Mouse (Mus musculus) lung, postnatal 4 days (tissue): Measurements from ENCODE around the gene Stox2.

ENCODE experiments used
- DNase-seq, 2 experiments: peaks; one replicate each; pipeline ENCODE4 v3.0.0; 2021

The Stox2 gene

DNA sequence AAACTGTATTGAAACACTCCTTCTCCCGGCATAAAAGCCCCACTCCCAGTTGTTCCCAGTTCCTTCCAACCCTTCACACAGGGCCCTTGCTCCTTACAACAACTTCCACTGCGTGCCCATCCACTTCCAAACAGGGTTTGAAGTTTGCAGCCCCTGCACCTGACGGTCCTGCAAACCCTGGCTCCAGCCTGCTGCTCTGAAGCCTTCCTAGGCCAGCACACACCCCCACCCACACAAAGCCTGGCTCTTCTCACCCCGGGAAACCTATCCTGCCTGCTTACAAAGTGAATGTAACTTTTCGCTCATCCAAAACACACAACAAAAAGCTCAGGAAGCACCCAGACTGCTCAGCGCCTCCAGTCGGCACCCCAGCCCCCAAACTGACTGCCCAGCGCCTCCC lies 37.1 kb downstream of the Stox2 start:
- DNase-seq = no peak

DNA sequence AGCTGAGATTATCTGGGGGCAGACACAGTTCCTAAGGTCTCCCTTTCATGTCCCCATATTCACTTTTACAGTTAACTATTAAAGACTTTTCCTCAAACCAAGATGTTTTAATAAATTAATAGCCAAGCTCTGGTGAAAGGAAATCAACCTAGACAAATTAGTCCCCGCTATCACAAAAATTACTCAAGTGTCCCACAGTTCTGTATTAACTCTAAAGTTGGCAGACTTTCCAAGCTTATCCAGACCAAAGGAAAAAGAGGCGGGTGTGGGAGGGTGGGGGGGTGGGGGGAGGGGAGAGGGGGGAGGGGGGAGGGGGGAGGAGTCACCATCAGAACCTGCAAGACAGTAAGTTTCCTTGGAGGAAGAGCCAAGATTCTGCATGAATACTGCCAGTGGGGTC lies 41.3 kb downstream of the Stox2 start:
- DNase-seq = no peak

DNA sequence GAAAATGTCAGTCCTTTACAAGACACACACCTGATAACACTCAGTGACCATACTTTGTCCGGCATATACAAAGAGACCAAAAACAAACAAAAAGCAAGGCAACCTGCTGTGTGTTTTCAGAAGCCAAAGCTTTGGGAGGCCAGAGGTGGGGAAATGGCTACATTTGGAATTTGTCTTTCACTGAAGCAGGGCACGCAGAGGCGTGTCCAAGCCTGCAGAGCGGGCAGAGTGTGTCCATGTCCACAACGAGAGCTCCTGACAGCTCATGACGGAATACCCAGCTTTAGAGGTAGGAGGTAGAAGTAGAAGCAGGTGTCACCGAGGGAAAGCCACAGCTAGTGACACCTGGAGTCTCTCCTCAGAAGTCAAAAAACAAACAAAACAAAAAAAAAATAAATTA lies 53.2 kb downstream of the Stox2 start:
- DNase-seq = no peak

DNA sequence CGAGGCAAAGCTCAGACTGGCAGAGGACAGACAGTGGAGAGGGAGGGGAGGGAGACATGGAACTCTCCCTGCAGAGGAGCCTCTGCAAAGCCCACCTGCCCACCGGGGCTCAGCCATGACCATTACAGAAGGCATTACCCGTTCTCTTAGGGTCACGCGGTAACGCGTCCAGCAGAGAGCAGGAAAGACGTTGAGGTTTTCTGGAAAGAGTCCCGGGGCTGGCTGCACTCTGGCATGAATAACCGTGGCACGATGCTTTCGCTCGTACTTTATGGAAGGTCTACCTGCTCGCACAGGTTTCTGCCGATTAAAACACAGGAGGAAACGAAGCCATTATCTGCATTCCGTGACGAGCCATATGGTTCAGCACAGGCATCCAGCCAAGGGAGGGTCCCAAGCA lies 53.9 kb downstream of the Stox2 start:
- DNase-seq = no peak

DNA sequence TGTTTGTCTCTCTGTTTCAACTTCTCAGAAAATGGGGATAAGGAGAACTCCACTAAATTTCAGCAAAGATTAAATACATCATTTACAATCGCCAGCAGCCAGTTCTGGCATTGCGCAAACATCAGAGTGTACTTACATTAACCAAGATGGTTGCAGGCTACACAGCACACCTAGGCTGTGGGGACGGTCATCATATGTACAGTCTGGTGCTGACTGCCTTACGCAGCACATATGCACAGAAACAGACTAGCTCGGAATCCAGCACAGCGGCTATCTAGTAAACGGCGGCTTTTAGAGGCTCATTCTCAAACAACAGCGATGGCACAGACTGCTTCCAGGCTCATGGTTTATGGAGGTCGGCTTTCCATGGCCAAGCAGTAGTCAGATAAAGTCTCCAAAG lies 54.3 kb downstream of the Stox2 start:
- DNase-seq = no peak

DNA sequence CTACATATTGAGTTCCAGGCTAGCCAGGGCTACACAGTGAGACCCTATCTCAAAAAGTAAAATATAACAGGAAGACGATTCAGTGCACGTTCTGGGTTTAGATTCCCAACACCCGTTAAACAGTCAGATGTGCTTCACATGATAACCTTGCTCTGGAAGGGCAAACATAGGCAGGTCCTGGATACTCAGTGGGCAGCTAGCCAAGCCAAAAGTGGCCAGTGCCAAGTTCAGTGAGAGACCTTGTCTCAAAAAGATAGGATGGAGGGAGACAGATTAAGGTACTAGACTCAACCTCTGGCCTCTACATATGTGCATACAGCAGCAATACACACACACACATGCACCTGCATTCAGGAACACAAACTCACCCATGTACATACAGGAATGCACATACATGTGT lies 56.7 kb downstream of the Stox2 start:
- DNase-seq = no peak

DNA sequence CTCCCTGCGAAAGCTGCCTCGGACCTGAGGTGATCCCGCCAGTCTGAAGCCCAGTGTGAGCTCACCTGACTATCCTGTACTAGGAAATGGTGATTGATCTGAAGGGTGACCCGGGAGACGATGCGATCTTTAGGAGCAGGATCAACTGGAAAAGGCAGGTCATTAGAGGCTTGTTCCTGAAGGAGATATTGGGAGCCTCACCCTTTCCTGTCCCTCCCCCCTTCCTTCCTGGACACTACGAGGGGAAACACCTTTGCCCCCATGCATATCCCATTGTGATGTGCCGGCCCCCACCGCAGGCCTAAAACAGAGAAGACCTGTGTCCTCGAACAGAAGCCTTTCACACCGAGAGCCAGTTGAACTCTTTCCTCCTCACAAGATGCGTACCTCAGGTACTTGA lies 58.0 kb downstream of the Stox2 start:
- DNase-seq = no peak

DNA sequence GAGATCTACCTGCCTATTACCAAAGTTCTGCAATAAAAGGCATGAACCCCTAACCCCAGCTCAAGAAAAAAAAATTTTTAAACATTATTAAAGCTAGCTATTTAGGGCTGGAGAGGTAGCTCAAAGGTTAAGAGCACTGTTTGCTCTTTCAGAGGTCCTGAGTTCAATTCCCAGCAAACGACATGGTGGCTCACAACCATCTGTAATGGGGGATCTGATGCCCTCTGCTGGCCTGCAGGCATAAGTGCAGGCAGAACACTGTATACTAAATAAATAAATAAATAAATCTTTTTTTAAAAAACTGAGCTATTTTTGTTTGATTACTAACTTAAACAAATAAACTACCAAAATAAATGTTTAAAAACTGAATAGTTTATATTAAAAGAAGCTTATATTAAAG lies 60.4 kb downstream of the Stox2 start:
- DNase-seq = no peak

DNA sequence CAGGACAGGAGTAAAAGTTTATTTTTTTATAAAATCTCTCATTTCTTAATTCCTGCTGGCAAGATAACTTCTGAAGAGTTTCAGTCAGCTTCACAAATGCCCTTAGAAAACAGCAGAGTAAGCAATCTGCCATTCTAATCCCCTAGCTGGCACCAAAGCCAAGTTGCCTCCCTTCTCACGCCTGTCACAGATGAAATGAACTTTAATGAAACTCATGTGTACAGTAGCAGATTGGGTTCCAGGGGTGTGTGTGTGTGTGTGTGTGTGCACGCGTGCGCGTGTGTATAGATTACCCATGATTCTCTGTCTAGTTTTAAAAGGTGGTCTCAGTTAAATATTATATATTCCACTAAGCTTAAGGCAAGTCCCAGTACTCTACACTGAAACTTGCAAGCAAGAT lies 62.0 kb downstream of the Stox2 start:
- DNase-seq = no peak

DNA sequence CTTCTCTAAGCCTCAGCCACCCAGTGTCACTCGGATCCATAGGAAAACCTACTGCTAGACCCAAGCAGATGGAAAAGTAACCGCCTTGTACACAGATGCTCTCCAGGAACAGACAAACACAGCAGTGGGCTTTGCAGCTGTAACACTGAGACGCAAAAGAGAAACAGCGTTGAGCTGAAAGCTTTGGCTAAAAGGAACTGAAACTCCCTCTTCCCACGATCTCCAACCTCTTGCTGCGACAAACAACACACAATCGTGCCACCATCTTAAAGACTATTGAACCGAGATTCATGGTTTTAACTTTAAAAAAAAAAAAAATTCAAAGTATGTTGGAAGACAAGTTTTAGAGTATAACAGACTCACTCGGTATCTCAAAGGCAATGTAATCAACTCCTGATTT lies 62.5 kb downstream of the Stox2 start:
- no peak for DNase-seq

DNA sequence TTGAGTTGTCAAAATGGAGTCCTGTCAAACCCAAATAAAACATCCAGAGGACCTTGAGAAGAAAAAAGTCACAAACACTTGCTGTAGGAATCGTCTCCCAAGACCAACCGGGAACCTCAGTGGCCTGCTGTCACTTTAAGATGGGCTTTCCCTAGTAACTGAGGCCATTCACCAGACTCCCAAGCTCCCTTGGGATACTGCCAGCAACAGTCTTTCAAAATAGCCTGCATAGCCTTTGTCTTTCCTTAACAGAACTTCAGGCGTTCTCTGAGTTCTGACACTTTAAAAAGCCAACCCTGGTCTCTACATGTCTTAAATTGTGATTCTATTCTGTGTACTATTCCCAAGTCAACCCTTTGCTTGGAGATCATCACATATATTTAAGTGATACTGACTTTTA lies 64.9 kb downstream of the Stox2 start:
- DNase-seq = peak; percentile 8 to 55

DNA sequence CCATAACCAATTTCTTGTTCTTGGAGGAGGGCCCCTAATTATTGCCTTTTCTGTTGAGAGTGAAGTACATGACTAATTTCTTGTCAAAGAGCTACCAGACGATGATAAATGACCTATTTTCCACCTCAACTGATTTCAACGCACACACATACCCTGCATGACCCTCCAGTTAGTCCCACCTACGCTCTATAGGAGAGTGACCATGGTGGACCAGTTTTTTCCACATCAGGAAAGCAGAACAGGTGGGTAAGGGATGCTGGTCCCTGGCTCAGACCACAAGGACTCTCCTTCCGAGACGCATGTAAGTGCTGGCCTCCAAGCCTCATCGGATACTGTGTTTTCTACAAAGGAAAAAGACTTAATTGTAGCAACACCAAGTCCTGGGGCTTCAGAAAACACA lies 65.4 kb downstream of the Stox2 start:
- DNase-seq = no peak

DNA sequence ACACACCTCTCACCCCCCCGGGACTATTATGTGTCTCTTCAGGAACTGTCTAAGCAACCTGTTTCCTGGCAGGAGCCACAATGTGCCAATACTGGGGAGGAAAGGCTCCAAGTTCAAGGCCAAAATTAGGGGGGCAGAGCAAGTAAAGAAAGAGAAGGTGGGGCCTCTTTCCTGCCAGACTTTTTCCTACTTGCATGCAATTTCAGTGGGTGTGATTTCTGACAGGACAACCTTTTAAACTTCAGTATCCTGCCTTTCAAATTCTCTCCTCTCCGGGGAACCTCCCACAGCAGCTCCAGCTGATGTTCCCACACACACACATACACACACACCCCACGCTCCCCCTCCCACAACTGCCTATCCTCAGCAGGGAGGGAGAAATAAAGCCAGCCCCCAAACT lies 66.1 kb downstream of the Stox2 start:
- peak in 1 of 2 experiments; percentile 24 for DNase-seq

DNA sequence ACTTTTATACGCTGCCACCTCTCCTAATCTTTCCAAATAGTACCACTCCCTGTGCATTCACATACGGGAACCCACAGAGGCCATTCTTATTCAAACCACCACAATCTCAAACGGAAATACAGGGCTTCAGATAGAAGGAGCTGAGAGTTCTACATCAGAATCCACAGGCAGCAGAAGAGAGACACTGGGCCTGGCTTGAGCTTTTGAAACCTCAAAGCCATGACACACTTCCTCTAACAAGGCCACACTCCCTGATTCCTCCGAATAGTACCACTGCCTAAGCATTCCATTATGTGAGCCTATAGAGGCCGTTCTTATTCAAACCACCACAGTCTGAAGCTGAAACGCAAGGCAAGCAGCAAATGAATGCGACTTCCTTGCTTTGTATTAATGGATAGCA lies 69.5 kb downstream of the Stox2 start:
- no peak for DNase-seq

DNA sequence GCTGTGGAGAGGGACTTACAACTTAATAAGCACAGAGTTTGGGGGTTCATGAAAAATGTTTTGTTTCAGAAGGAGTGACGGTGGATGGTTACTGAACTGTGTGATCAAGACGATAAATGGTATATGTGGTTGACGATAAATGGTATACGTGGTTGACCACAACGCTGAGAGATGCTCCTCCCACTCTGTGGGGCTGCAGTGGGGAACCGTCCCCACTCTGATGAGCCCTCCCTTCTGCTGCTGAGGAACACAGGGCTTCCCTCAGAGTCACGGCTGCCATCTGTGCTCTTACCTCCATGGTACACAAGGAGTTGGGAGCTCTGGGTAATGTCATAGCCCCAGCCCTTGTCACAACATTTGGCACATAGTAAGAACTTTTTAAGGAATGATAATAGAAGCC lies 72.4 kb downstream of the Stox2 start:
- DNase-seq = no peak

DNA sequence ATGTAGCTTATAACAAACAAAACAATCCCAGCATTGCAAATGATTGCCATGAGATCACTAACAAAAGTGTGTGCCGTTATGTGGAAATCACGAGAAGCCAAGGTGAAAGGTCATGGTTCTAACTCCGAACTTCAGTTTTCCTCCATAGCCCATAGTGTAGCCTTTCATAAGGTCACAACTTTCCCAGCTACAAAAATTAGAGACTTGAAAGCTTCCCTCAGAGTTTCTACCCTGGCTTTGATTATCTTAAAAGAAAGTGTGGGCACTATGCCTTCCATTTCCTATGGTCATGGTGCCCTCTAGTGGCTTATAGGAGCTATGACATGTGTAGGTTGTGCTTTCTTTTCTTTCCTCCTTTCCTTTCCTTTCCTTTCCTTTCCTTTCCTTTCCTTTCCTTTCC lies 74.6 kb downstream of the Stox2 start:
- no peak for DNase-seq

DNA sequence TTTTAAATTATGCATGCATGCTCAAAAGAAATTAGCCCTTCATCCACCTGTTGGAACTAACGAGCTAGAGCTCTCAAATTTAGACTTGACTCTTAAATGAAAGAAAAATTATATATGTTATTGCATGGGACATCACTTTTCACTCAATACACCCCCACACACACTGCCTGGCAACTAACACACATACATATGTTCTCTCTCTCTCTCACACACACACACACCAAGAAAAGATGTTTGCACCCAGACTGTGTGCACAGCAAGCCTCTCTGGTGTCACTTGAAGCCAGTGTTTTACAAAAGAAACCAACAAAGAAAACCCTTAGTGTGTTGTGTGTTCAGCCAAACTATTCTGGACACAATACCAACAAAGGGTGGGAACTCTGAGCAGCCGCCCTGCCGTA lies 75.1 kb downstream of the Stox2 start:
- DNase-seq = no peak

DNA sequence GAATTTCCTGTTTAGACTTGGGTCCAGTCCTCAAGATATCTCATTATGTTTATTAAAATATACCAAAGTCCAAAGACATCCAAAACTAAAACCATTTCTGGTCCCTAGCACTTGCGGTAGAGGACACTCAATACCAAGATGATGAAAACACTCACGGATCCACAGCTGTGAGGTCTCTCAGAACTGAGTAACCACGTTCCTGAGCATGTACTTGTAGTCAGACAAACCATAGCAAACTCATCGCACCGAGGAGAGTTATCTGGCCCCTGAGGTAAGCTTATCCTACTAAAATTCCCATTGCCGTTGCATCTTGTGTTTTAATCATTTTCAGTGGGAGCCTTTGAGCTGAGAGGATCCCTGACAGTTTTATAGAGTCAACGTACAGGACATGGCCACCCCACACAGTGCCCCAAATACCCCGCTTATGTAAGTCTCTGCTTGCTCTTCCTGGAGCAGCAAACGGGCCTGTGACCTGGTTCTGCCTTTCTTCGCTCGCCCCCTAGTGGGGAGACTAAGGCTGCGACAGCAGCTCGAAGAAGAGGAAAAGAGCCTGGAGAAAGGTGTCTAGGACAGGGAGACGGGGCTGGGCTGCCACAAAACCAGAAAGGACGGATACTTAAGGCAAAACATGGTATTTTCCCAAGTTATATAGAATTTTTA lies 75.6 kb downstream of the Stox2 start:
- peak; percentile 81 to 86 for DNase-seq

DNA sequence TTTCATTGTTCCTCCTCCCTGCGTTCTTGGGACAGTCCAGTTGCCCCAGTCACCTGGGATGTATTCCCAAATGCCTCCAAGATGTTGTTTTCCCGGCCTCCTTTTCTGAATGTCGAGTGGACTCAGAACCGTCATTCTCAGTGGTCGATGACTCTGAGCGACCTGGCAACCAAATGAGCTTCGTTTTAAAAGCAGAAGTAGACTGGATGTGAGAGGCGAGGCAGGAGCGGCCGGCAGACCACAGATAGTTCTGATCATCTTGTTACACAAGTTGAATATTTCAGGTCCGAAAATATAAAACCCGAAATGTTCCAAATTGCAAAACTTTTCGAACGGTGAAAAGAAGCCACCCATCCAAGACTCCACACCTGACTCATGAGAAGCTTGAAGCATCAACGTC lies 76.2 kb downstream of the Stox2 start:
- DNase-seq = no peak

DNA sequence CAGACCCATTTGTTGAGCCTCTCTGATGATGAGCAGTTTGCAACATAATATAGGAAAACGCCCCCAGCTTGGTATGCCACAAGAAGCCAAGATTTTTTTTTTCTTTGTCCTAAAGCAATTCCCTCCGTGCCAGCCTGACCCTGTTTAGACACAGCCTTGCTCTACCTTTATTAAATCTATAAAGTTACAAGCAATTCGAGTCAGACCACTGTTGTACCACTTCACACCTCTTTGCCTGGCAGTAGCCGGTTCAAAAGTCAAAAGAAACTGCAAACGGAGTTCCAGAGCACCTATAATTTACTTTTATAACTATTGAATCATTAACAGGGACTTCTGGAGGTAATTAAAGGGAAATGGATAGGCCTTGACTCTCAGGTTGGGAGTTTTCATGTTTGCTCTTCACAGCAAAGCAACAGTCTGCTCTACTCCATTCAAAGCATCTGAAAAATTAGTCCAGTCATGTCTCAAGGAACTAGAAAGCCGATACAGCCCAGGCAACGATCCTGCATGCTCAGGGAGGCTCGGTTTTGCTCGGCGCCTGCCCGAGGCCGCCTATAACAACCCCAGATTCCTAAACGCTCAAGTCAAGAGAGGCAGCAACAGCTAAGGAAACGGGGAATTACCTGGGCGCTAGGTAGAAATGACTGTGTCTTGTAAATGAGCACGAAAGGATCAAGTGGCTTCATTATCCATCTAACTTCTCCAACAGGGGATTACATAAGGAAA lies 77.0 kb downstream of the Stox2 start:
- no peak for DNase-seq

DNA sequence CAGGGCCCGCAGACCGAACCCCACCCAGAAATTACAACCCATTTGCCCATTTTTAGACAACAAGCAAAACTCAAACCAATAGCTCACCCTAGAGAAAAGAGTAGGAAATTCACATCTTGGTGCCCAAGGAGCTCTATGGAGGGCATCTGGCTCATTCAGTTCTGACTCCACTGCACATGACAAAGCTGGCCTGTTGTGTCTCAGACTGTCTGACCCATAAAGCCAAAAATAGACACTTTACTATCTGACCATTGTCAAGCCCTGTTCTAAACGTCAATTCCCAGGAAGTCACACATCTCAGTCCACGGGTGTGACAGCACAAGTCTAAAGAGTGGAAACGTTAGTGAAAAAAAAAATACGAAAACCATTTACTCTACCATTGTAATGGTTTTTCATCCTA lies 79.1 kb downstream of the Stox2 start:
- no peak for DNase-seq

DNA sequence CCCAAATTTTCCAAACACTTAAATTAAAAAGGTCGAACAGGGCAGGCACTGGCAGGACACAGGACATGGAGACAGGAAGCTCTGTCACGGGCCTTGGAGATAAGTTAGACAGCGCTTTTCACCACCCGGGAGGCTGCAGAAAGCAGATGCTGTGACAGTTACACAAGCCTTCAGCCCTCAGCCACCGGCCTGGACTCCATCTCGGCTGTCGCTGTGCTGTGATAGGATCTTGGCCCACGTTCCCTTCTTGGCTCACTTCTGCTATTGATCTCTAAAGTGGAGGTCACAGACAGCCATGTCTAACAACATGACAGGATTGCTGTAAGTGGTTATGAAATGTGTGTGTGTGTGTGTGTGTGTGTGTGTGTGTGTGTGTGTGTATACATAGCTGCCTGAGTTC lies 82.9 kb downstream of the Stox2 start:
- peak; percentile 63 to 88 for DNase-seq

DNA sequence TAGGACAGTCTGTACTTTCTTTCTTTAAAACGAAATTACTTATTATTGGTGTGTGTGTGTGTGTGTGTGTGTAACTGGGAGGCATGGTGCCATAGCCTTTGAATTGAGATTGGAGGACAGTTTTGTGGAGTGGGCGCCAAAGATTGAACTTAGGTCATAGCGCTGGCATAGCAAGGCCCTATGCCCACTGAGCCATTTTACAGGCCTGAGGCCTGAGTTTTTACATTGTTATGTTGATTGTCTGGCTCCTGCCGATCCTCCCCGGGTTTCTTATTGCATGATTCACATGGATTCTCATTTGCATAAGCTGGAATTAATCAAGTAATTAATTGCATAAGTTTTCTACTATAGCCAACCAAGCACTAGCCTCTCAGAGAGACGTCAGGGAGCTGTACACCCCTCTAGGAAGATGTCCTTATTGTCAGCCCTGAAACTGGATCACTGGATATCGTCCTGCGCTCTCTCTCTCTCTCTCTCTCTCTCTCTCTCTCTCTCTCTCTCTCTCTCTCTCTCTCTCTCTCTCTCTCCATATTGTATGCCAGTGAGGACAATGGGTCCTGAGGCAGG lies 90.7 kb downstream of the Stox2 start:
- DNase-seq = no peak

DNA sequence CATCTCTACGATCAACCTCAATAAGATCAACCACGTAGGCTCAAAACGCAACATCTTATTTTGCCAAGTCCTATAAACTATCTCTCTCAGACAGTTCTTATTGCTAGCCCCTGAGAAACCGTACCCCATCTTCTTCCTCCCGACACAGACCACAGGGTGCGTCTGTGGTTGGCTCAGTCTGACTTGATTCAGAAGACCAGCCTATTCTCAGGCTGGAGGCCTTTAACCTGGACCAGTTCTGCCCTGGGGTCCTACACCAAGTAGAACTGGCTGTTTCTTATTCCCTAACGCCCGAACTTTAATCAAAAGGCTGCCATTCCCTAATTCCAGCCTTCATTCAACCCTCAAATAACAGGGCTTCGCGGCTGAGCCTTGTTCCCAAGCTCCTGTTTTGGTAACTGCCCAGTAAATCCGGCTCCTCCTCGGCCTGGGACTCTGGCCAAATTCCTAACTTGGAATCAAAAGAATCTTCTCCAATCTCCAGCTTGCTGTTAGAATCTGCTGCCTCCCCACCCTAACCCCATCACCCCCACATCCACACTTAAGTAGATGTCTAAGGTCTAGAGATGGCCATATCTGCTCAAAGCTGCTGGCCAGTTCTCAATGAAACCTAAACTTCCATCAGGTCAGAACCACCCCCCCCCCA lies 91.5 kb downstream of the Stox2 start:
- DNase-seq = peak; percentile 65 to 70
